Mouse (Mus musculus) limb, embryonic 15.5 days (tissue): ENCODE measurements around the gene Prpf38b. TPM values are rescaled to one million over a fixed set of nuclear protein-coding genes. Genes with fewer than 3 reads are reported as not detected.
"Not testable (repeated sequence)": the region's sequence is repeated elsewhere in the genome, so short reads cannot be mapped to it uniquely, and the experiment has no call there.

Source experiments
- ATAC-seq: fragments of 200-750 bp; cut with Nextera tagmentation; 2 replicates; pipeline ENCODE4 v1.8.0; 2017; ENCODE audit warnings: low read depth, moderate TSS enrichment; ENCODE audit not compliant: insufficient number of reproducible peaks, low FRiP score, low TSS enrichment
- H3K27ac ChIP-seq: fragments of 300-500 bp; sonication (generic); 2 replicates; pipeline ENCODE4 v1.5.1; 2015; ENCODE audit warnings: moderate library complexity, mild to moderate bottlenecking, inconsistent platforms
- H3K27me3 ChIP-seq: fragments of 300-500 bp; sonication (generic); 2 replicates; pipeline ENCODE4 v1.6.1; 2015; ENCODE audit warnings: inconsistent platforms
- H3K36me3 ChIP-seq: fragments of 300-500 bp; sonication (generic); 2 replicates; pipeline ENCODE4 v1.6.1; 2015; ENCODE audit warnings: inconsistent platforms
- H3K4me1 ChIP-seq: fragments of 300-500 bp; sonication (generic); 2 replicates; pipeline ENCODE4 v1.6.1; 2015; ENCODE audit warnings: inconsistent platforms
- H3K4me2 ChIP-seq: fragments of 300-500 bp; sonication (generic); 2 replicates; pipeline ENCODE4 v1.6.1; 2015; ENCODE audit warnings: mild to moderate bottlenecking, inconsistent platforms
- H3K4me3 ChIP-seq: fragments of 300-500 bp; sonication (generic); 2 replicates; pipeline ENCODE4 v1.5.1; 2015; ENCODE audit warnings: mild to moderate bottlenecking, inconsistent platforms
- H3K9ac ChIP-seq: fragments of 300-500 bp; sonication (generic); 2 replicates; pipeline ENCODE4 v1.6.1; 2015; ENCODE audit warnings: inconsistent platforms
- H3K9me3 ChIP-seq: fragments of 300-500 bp; sonication (generic); 2 replicates; pipeline ENCODE4 v1.6.1; 2016; ENCODE audit warnings: inconsistent platforms
- WGBS: fragments of 180-500 bp; shearing (Covaris S2); methylation state at CpG from one replicate; pipeline ENCODE4 v1.1.7; 2015; 5-methylcytosine and 5-hydroxymethylcytosine counted together
- polyA plus RNA-seq: library from polyadenylated mRNA; unstranded; fragments of >200 nt; fragmentation: Nextera tagmentation; extraction: Ambion mirVana; gene quantifications from 2 replicates; pipeline ENCODE4 v1.2.1, GENCODE M21; 2015

Prpf38b gene
- polyA plus RNA-seq, 1 experiment from 2014 or later = 74.7 TPM

DNA sequence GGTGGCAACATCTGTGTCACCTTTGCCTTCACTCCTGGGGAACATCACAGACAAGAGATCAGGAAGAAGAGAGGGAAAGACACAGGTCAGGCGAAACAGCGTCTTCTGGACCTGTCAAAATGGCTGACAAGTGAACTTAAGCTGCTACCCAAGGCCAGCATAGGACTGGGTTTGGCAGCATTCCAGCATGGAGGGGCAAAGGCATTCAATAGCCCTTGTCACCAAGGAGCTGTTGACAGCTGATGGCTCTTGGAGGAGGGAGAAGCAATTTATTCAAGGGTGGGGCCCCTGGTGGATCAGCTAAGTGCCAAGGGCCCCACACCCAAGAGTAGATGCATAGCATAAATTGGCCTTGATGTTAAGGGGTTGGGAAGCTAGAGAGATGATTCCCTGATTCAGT is 32.4 kb downstream of the Prpf38b start:
- no peak for ATAC-seq
- 82% methylated on average over 2 of the region's 2 CpGs for WGBS
- Histone ChIP-seq H3K4me3 (no peak overlapping the region), H3K4me2 (no peak overlapping the region), H3K4me1 (peaks cover 17% of the 10 kb centered on the region), H3K9me3 (no peaks in the 10 kb centered on the region), H3K27ac (no peak overlapping the region), H3K27me3 (no peaks in the 10 kb centered on the region), H3K36me3 (no peaks in the 10 kb centered on the region), H3K9ac (no peak overlapping the region)

- no peaks in the 10 kb centered on the region for H3K27me3 ChIP-seq
- 78% methylated on average over 6 of the region's 6 CpGs for WGBS
- H3K4me3 ChIP-seq = no peak overlapping the region
- H3K36me3 ChIP-seq = no peaks in the 10 kb centered on the region
- no peaks in the 10 kb centered on the region for H3K4me1 ChIP-seq
- H3K27ac ChIP-seq = no peak overlapping the region
- H3K4me2 ChIP-seq = no peak overlapping the region
- ATAC-seq = no peak
- H3K9me3 ChIP-seq = no peaks in the 10 kb centered on the region
- H3K9ac ChIP-seq = no peak overlapping the region
These were observed 40.9 kb downstream of the Prpf38b start for GRCm38 (mm10) chr3:108870631-108871030.

- Histone ChIP-seq H3K4me2 (no peak overlapping the region), H3K4me3 (no peak overlapping the region), H3K36me3 (no peaks in the 10 kb centered on the region), H3K27ac (no peak overlapping the region), H3K9me3 (no peaks in the 10 kb centered on the region), H3K9ac (no peak overlapping the region), H3K27me3 (no peaks in the 10 kb centered on the region), H3K4me1 (no peaks in the 10 kb centered on the region)
- no peak for ATAC-seq
- 86% methylated on average over 3 of the region's 3 CpGs for WGBS
These were observed 44.1 kb downstream of the Prpf38b start for GRCm38 (mm10) chr3:108867449-108867848.

- H3K27me3 ChIP-seq = no peaks in the 10 kb centered on the region
- no peak overlapping the region for H3K4me3 ChIP-seq
- no peaks in the 10 kb centered on the region for H3K36me3 ChIP-seq
- no peak for ATAC-seq
- H3K9ac ChIP-seq = no peak overlapping the region
- peaks cover 4% of the 10 kb centered on the region; the same call in 1 of the 2 replicates for H3K4me1 ChIP-seq
- no peak overlapping the region for H3K4me2 ChIP-seq
- WGBS = 81% methylated on average over 3 of the region's 3 CpGs
- no peaks in the 10 kb centered on the region for H3K9me3 ChIP-seq
- no peak overlapping the region for H3K27ac ChIP-seq
These were observed 45.9 kb downstream of the Prpf38b start for GRCm38 (mm10) chr3:108865676-108866075.

- no peak for ATAC-seq
- no peak overlapping the region for H3K9ac ChIP-seq
- no peaks in the 10 kb centered on the region for H3K9me3 ChIP-seq
- H3K36me3 ChIP-seq = no peaks in the 10 kb centered on the region
- WGBS = 34% methylated on average over 3 of the region's 3 CpGs
- H3K4me1 ChIP-seq = peaks cover 4% of the 10 kb centered on the region; the same call in 1 of the 2 replicates
- no peak overlapping the region for H3K4me3 ChIP-seq
- no peak overlapping the region for H3K4me2 ChIP-seq
- no peak overlapping the region for H3K27ac ChIP-seq
- H3K27me3 ChIP-seq = no peaks in the 10 kb centered on the region
These were observed 46.4 kb downstream of the Prpf38b start for GRCm38 (mm10) chr3:108865129-108865528.

GRCm38 (mm10) chr3:108863091-108863490 is 48.4 kb downstream of the Prpf38b start:
- no peak overlapping the region for H3K4me3 ChIP-seq
- H3K36me3 ChIP-seq = no peaks in the 10 kb centered on the region
- H3K27me3 ChIP-seq = no peaks in the 10 kb centered on the region
- no peak overlapping the region for H3K4me2 ChIP-seq
- 46% methylated on average over 10 of the region's 10 CpGs for WGBS
- ATAC-seq = no peak
- H3K27ac ChIP-seq = no peak overlapping the region
- H3K9ac ChIP-seq = no peak overlapping the region
- no peaks in the 10 kb centered on the region for H3K9me3 ChIP-seq
- peaks cover 20% of the 10 kb centered on the region for H3K4me1 ChIP-seq

DNA sequence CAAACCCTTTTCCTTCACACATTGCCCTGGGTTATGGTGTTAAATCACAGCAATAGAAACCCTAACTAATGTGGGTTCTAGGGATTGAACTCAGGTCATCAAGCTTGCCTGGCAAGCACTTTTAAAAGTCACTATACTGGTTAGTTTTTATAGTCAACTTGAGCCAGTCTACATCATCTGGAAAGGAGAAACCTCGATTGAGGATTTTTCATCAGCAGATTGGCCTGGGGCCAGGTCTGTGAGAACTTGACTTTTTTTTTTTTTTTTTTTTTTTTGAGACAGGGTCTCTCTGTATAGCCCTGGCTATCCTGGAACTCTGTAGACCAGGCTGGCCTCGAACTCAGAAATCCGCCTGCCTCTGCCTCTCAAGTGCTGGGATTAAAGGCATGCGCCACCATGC is 49.2 kb downstream of the Prpf38b start:
- H3K4me2 ChIP-seq, H3K27me3 ChIP-seq, H3K9me3 ChIP-seq, H3K36me3 ChIP-seq, ATAC-seq, H3K27ac ChIP-seq, H3K4me3 ChIP-seq, H3K9ac ChIP-seq: not testable (repeated sequence)
- WGBS = 69% methylated on average over 4 of the region's 4 CpGs
- H3K4me1 ChIP-seq = peaks cover 23% of the 10 kb centered on the region

- H3K9ac ChIP-seq = no peak overlapping the region
- H3K4me3 ChIP-seq = no peak overlapping the region
- no peak for ATAC-seq
- peaks cover 37% of the 10 kb centered on the region for H3K4me1 ChIP-seq
- no peak overlapping the region for H3K27ac ChIP-seq
- no peaks in the 10 kb centered on the region for H3K27me3 ChIP-seq
- no peaks in the 10 kb centered on the region for H3K36me3 ChIP-seq
- no peaks in the 10 kb centered on the region for H3K9me3 ChIP-seq
- 74% methylated on average over 2 of the region's 2 CpGs for WGBS
- no peak overlapping the region for H3K4me2 ChIP-seq
These were observed 50.7 kb downstream of the Prpf38b start for GRCm38 (mm10) chr3:108860786-108861185.

DNA sequence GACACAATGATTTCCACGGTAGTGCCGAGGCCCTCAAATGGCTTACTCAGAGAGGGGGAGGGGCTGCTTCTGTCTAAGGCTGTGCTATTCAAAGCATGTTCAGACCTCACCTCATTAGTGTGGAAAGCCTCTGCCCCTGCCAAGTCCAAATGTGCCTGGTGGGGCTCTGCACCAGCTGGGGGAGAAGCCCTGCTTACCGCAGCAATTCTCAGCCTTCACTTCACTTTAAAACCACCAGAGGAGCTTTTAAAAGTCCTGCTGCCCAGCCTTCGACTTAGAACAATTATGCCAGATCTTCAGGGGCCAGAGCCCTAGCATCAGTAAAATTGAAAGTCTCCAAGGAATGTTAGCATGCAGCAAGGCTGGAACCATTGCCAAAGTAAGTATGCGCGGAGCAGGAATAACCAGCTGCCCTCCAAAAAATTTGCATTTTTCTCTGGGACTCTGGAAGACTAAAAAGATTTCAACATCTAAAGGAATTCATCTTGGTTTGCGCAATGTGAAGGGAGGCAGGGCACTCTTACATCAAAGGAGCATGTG is 53.2 kb downstream of the Prpf38b start:
- ATAC-seq = peak; percentile 87; the same call in 1 of the 2 replicates
- Histone ChIP-seq H3K36me3 (no peaks in the 10 kb centered on the region), H3K9ac (no peak overlapping the region), H3K4me1 (peaks cover 49% of the 10 kb centered on the region), H3K9me3 (no peaks in the 10 kb centered on the region), H3K27me3 (no peaks in the 10 kb centered on the region), H3K4me3 (no peak overlapping the region), H3K4me2 (peak overlapping the region; percentile 24), H3K27ac (peak overlapping the region; percentile 83)
- WGBS = 8% methylated on average over 7 of the region's 7 CpGs

GRCm38 (mm10) chr3:108857714-108858113 is 53.8 kb downstream of the Prpf38b start:
- 56% methylated on average over 1 of the region's 1 CpGs for WGBS
- no peak overlapping the region for H3K9ac ChIP-seq
- no peak for ATAC-seq

DNA sequence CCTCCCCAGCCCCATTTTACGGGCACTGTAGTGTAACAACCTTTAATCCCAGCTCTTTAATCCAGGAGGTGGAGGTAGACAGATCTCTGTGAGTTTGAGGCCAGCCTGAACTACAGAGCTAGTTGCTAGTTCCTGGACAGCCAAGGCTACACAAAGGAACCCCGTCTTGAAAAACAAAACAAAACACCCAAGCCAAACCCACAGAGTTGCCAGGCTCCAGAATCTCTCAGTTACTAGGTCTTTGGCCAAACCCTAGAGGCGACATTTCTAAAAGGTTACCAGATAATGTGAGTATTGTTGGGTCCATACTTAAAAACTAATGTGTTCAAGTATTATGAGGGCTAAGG is 54.4 kb downstream of the Prpf38b start:
- peaks cover 48% of the 10 kb centered on the region for H3K4me1 ChIP-seq
- H3K4me3 ChIP-seq = no peak overlapping the region
- ATAC-seq = no peak
- 31% methylated on average over 3 of the region's 3 CpGs for WGBS
- H3K4me2 ChIP-seq = no peak overlapping the region
- H3K9ac ChIP-seq = no peak overlapping the region
- no peaks in the 10 kb centered on the region for H3K27me3 ChIP-seq
- H3K36me3 ChIP-seq = no peaks in the 10 kb centered on the region
- H3K9me3 ChIP-seq = no peaks in the 10 kb centered on the region
- no peak overlapping the region; the same call in 1 of the 2 replicates for H3K27ac ChIP-seq

More at GRCm38 (mm10) chr3:108857714-108858113, 53.8 kb downstream of the Prpf38b start:
- no peaks in the 10 kb centered on the region for H3K9me3 ChIP-seq
- H3K4me1 ChIP-seq = peaks cover 49% of the 10 kb centered on the region
- no peaks in the 10 kb centered on the region for H3K36me3 ChIP-seq
- H3K4me3 ChIP-seq = no peak overlapping the region
- peak overlapping the region; percentile 83 for H3K27ac ChIP-seq
- no peaks in the 10 kb centered on the region for H3K27me3 ChIP-seq
- H3K4me2 ChIP-seq = 0 out of 2 replicates have a peak overlapping the region, but pooled peaks have one; percentile 24

DNA sequence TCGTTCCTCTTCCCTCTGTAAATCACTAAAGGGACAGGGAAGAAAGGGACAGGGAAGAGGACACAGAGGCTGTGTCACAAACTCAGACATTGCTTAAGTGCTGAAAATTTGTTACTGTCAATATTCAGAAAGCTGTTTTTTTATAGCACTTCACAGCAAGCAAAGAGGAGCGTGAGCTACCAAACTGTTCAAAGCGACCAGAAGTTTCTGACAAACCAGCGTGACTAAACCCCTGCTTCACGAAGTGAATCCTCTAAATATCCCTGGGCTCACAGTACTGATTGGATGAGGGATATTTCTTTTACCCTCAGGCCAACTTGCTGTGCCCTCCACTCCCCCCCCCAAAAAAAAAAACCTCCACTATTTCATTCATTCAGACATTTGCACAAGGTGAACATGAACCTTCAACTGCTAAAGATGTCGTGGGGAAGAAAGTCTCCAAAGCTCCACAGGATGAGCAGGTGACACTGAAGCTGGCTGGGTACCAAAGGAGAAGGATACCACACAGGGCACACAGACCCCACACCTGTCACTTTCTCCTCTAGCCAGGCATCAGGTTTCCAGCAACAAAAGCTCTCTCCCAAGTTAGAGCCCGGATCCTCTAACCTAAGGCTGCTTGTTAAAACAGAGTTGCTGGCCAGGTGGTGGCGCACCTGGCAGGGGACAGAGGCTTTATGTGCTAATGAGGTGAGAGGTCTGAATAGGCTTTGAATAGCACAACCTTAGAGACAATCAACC is 55.0 kb downstream of the Prpf38b start:
- no peaks in the 10 kb centered on the region for H3K36me3 ChIP-seq
- H3K9me3 ChIP-seq = no peaks in the 10 kb centered on the region
- H3K27ac ChIP-seq = peak overlapping the region; percentile 68
- H3K27me3 ChIP-seq = no peaks in the 10 kb centered on the region
- H3K4me1 ChIP-seq = peaks cover 48% of the 10 kb centered on the region
- ATAC-seq = no peak
- H3K9ac ChIP-seq = no peak overlapping the region; the same call in 1 of the 2 replicates
- H3K4me3 ChIP-seq = no peak overlapping the region
- no peak overlapping the region for H3K4me2 ChIP-seq
- 42% methylated on average over 8 of the region's 8 CpGs for WGBS
